Mouse (Mus musculus) stomach, embryonic 14.5 days (tissue): ENCODE data around the gene Prdm15. TPM values are rescaled to one million over a fixed set of nuclear protein-coding genes. Genes with fewer than 3 reads are reported as not detected.

ENCODE experiments used
- ATAC-seq: fragments of 200-750 bp; cut with Nextera tagmentation; 2 replicates; pipeline ENCODE4 v1.8.0; 2017; ENCODE audit warnings: low read depth, moderate TSS enrichment; ENCODE audit not compliant: insufficient number of reproducible peaks, insufficient read depth, low FRiP score
- H3K27ac ChIP-seq: fragments of 300-500 bp; sonication (generic); 2 replicates; pipeline ENCODE4 v1.5.1; 2014; ENCODE audit warnings: mild to moderate bottlenecking, low read length, moderate library complexity, mixed read lengths
- H3K27me3 ChIP-seq: fragments of 300-500 bp; sonication (generic); 2 replicates; pipeline ENCODE4 v1.6.1; 2014; ENCODE audit warnings: low read length, control low read depth, mixed read lengths; ENCODE audit not compliant: control insufficient read depth, insufficient read depth
- H3K36me3 ChIP-seq: fragments of 300-500 bp; sonication (generic); 2 replicates; pipeline ENCODE4 v1.6.1; 2014; ENCODE audit warnings: mild to moderate bottlenecking, control low read depth, low read length, moderate library complexity, mixed read lengths; ENCODE audit not compliant: control insufficient read depth, insufficient read depth
- H3K4me1 ChIP-seq: fragments of 300-500 bp; sonication (generic); 2 replicates; pipeline ENCODE4 v1.6.1; 2014; ENCODE audit warnings: low read length, control low read depth, mixed read lengths; ENCODE audit not compliant: control insufficient read depth, insufficient read depth
- H3K4me2 ChIP-seq: fragments of 300-500 bp; sonication (generic); replicated peaks from 2 replicates; pipeline ENCODE4 v1.6.1; 2014; ENCODE audit warnings: low read depth, low read length, control low read depth
- H3K4me3 ChIP-seq: fragments of 300-500 bp; sonication (generic); 2 replicates; pipeline ENCODE4 v1.5.1; 2014; ENCODE audit warnings: low read depth, low read length, control low read depth
- H3K9ac ChIP-seq: fragments of 300-500 bp; sonication (generic); replicated peaks from 2 replicates; pipeline ENCODE4 v1.6.1; 2014; ENCODE audit warnings: low read depth, mild to moderate bottlenecking, control low read depth, low read length, moderate library complexity, mixed read lengths
- H3K9me3 ChIP-seq: fragments of 300-500 bp; sonication (generic); 2 replicates; pipeline ENCODE4 v1.6.1; 2016; ENCODE audit warnings: low read depth, low read length, control low read depth; ENCODE audit not compliant: control insufficient read depth
- WGBS: fragments of 180-500 bp; shearing (Covaris S2); extraction: QIAGEN DNeasy Blood & Tissue Kit; methylation state at CpG from one replicate; pipeline ENCODE4 v1.1.7; 2014; 5-methylcytosine and 5-hydroxymethylcytosine counted together
- polyA plus RNA-seq: library from polyadenylated mRNA; unstranded; fragments of >200 nt; fragmentation: Nextera tagmentation; extraction: Ambion mirVana; gene quantifications from 2 replicates; pipeline ENCODE4 v1.2.1, GENCODE M21; 2014

The Prdm15 gene
- polyA plus RNA-seq, 1 experiment from 2014 or later = 11.6 TPM

- H3K9ac ChIP-seq = no peak overlapping the region
- no peak overlapping the region for H3K27ac ChIP-seq
- no peaks in the 10 kb centered on the region for H3K9me3 ChIP-seq
- no peak overlapping the region for H3K4me2 ChIP-seq
- peaks cover 72% of the 10 kb centered on the region for H3K36me3 ChIP-seq
- H3K4me3 ChIP-seq = no peak overlapping the region
- no peak for ATAC-seq
- H3K4me1 ChIP-seq = no peaks in the 10 kb centered on the region
- no peaks in the 10 kb centered on the region for H3K27me3 ChIP-seq
- 91% methylated on average over 3 of the region's 3 CpGs for WGBS
Observed at GRCm38 (mm10) chr16:97808881-97809280, 42.8 kb downstream of the Prdm15 start.

GRCm38 (mm10) chr16:97805646-97806045, 46.0 kb downstream of the Prdm15 start:
- H3K36me3 ChIP-seq = peaks cover 61% of the 10 kb centered on the region
- no peak for ATAC-seq

GRCm38 (mm10) chr16:97804680-97805547, 46.7 kb downstream of the Prdm15 start:
- Histone ChIP-seq H3K27me3 (no peaks in the 10 kb centered on the region), H3K9ac (no peak overlapping the region), H3K4me1 (no peaks in the 10 kb centered on the region), H3K4me3 (no peak overlapping the region), H3K27ac (no peak overlapping the region), H3K9me3 (no peaks in the 10 kb centered on the region), H3K36me3 (peaks cover 55% of the 10 kb centered on the region), H3K4me2 (no peak overlapping the region)
- 81% methylated on average over 7 of the region's 7 CpGs for WGBS
- no peak for ATAC-seq

More at GRCm38 (mm10) chr16:97805646-97806045, 46.0 kb downstream of the Prdm15 start:
- Histone ChIP-seq H3K4me1 (no peaks in the 10 kb centered on the region), H3K4me2 (no peak overlapping the region), H3K9ac (no peak overlapping the region), H3K27ac (no peak overlapping the region), H3K4me3 (no peak overlapping the region), H3K9me3 (no peaks in the 10 kb centered on the region), H3K27me3 (no peaks in the 10 kb centered on the region)
- 96% methylated on average over 3 of the region's 3 CpGs for WGBS

- Histone ChIP-seq H3K9ac (no peak overlapping the region), H3K4me2 (no peak overlapping the region), H3K27me3 (no peaks in the 10 kb centered on the region), H3K4me1 (no peaks in the 10 kb centered on the region), H3K4me3 (no peak overlapping the region), H3K9me3 (no peaks in the 10 kb centered on the region), H3K27ac (no peak overlapping the region), H3K36me3 (peaks cover 39% of the 10 kb centered on the region)
- ATAC-seq = no peak
- 85% methylated on average over 7 of the region's 7 CpGs for WGBS
Observed at GRCm38 (mm10) chr16:97797950-97798869, 53.4 kb downstream of the Prdm15 start.

- H3K9me3 ChIP-seq = no peaks in the 10 kb centered on the region
- H3K36me3 ChIP-seq = peaks cover 35% of the 10 kb centered on the region
- H3K4me1 ChIP-seq = no peaks in the 10 kb centered on the region
- no peak overlapping the region for H3K9ac ChIP-seq
- ATAC-seq = no peak
- no peak overlapping the region for H3K4me3 ChIP-seq
- H3K27ac ChIP-seq = no peak overlapping the region
- no peaks in the 10 kb centered on the region for H3K27me3 ChIP-seq
- 87% methylated on average over 3 of the region's 3 CpGs for WGBS
- H3K4me2 ChIP-seq = no peak overlapping the region
Observed at GRCm38 (mm10) chr16:97797212-97797611, 54.4 kb downstream of the Prdm15 start.

GRCm38 (mm10) chr16:97794256-97794655, 57.4 kb downstream of the Prdm15 start:
- no peak overlapping the region for H3K4me2 ChIP-seq
- no peak overlapping the region for H3K4me3 ChIP-seq
- peaks cover 28% of the 10 kb centered on the region for H3K36me3 ChIP-seq
- 95% methylated on average over 6 of the region's 6 CpGs for WGBS
- ATAC-seq = no peak
- no peaks in the 10 kb centered on the region for H3K27me3 ChIP-seq
- no peaks in the 10 kb centered on the region for H3K4me1 ChIP-seq
- no peak overlapping the region for H3K27ac ChIP-seq
- no peaks in the 10 kb centered on the region for H3K9me3 ChIP-seq
- no peak overlapping the region for H3K9ac ChIP-seq

- no peak overlapping the region for H3K4me2 ChIP-seq
- no peaks in the 10 kb centered on the region for H3K36me3 ChIP-seq
- no peak overlapping the region for H3K9ac ChIP-seq
- no peak for ATAC-seq
- H3K4me1 ChIP-seq = no peaks in the 10 kb centered on the region
- no peak overlapping the region for H3K4me3 ChIP-seq
- H3K27me3 ChIP-seq = no peaks in the 10 kb centered on the region
- 66% methylated on average over 5 of the region's 5 CpGs for WGBS
- no peaks in the 10 kb centered on the region for H3K9me3 ChIP-seq
- H3K27ac ChIP-seq = no peak overlapping the region
Observed at GRCm38 (mm10) chr16:97783057-97783456, 68.6 kb downstream of the Prdm15 start.

GRCm38 (mm10) chr16:97778353-97779025, 73.2 kb downstream of the Prdm15 start:
- 24% methylated on average over 15 of the region's 15 CpGs for WGBS
- no peaks in the 10 kb centered on the region for H3K27me3 ChIP-seq
- peak; percentile 86 for ATAC-seq
- no peaks in the 10 kb centered on the region for H3K4me1 ChIP-seq
- H3K4me3 ChIP-seq = no peak overlapping the region
- H3K36me3 ChIP-seq = no peaks in the 10 kb centered on the region
- H3K9ac ChIP-seq = 0 out of 2 replicates have a peak overlapping the region, but pooled peaks have one; percentile 7
- H3K4me2 ChIP-seq = peak overlapping the region; percentile 34
- peak overlapping the region; percentile 27; the same call in 1 of the 2 replicates for H3K27ac ChIP-seq
- no peaks in the 10 kb centered on the region for H3K9me3 ChIP-seq
